In genomic region chr1:182519341-182519740, GRCm38 (mm10) we compare ENCODE assay signal across 1 mouse cellular context.
TF ChIP-seq lines count a peak whose summit lies in the region.

No protein-coding gene starts in this region.

TF ChIP-seq in MEL, 35 proteins besides CTCF, POLR2A, EP300 and RAD21:
- TF ChIP-seq USF1 (IDR thresholded peaks at IDR 0.05; ENCODE audit: low read depth, low read length) (no peak), RCOR1 (IDR thresholded peaks at IDR 0.05; ENCODE audit: low read depth, low read length) (no peak), UBTF (IDR thresholded peaks at IDR 0.05; ENCODE audit: borderline replicate concordance, insufficient read depth, low read depth, low read length) (no peak), NRF1 (IDR thresholded peaks at IDR 0.05; ENCODE audit: insufficient read depth, low read depth, low read length, poor library complexity, severe bottlenecking) (no peak), TBP (IDR thresholded peaks at IDR 0.05; ENCODE audit: low read depth, low read length) (no peak), ZMIZ1 (IDR thresholded peaks at IDR 0.05; ENCODE audit: low read depth, low read length) (no peak), POLR2AphosphoS5 (IDR thresholded peaks at IDR 0.05; ENCODE audit: borderline replicate concordance, low read depth, low read length) (no peak), JUND (IDR thresholded peaks at IDR 0.05; ENCODE audit: low read depth, low read length) (no peak), MYC (IDR thresholded peaks at IDR 0.05; ENCODE audit: low read depth, low read length) (no peak), USF2 (IDR thresholded peaks at IDR 0.05; ENCODE audit: borderline replicate concordance in 1 of 2, insufficient read depth in 1 of 2, low read depth in 1 of 2, low read length in 2 of 2) (no peak), GATA1 (IDR thresholded peaks at IDR 0.05; ENCODE audit: low read depth, low read length) (no peak), ZNF384 (IDR thresholded peaks at IDR 0.05; ENCODE audit: low read depth, low read length) (no peak), CHD1 (IDR thresholded peaks at IDR 0.05; ENCODE audit: low read depth, low read length) (no peak)
